Mouse (Mus musculus) liver, adult 2 months (tissue): ENCODE data around the gene Hmgxb4. TPM values are rescaled to one million over a fixed set of nuclear protein-coding genes. Genes with fewer than 3 reads are reported as not detected.
"Not testable (repeated sequence)": the region's sequence is repeated elsewhere in the genome, so short reads cannot be mapped to it uniquely, and the experiment has no call there.

Experiments
- DNase-seq: peaks from one replicate; pipeline ENCODE4 v3.0.0-alpha.2; 2011; ENCODE audit warnings: low read depth, low spot score; ENCODE audit errors: extremely low read depth
- H3K27ac ChIP-seq: fragments of 200-500 bp; replicated peaks from 2 replicates; pipeline ENCODE4 v1.5.1; 2012; ENCODE audit warnings: low read depth, mild to moderate bottlenecking, control low read depth, inconsistent platforms, low read length; ENCODE audit not compliant: insufficient read depth
- H3K27me3 ChIP-seq: fragments of 200-500 bp; 2 replicates; pipeline ENCODE4 v1.6.1; 2012; ENCODE audit warnings: mild to moderate bottlenecking, moderate library complexity, low read length, inconsistent platforms; ENCODE audit not compliant: control insufficient read depth, insufficient read depth
- H3K36me3 ChIP-seq: fragments of 200-500 bp; 2 replicates; pipeline ENCODE4 v1.6.1; 2012; ENCODE audit warnings: low read length, inconsistent platforms; ENCODE audit not compliant: control insufficient read depth, insufficient read depth
- H3K4me1 ChIP-seq: fragments of 200-500 bp; 2 replicates; pipeline ENCODE4 v1.6.1; 2011; ENCODE audit warnings: low read length; ENCODE audit not compliant: control insufficient read depth, insufficient read depth
- H3K4me3 ChIP-seq: fragments of 200-500 bp; 2 replicates; pipeline ENCODE4 v1.5.1; 2011; ENCODE audit warnings: low read depth, mild to moderate bottlenecking, control low read depth, low read length, moderate library complexity; ENCODE audit not compliant: insufficient read depth
- H3K79me2 ChIP-seq: fragments of 200-500 bp; 2 replicates; pipeline ENCODE4 v1.6.1; 2012; ENCODE audit warnings: inconsistent platforms, mild to moderate bottlenecking, low read length, moderate library complexity; ENCODE audit not compliant: control insufficient read depth, insufficient read depth
- H3K9ac ChIP-seq: fragments of 200-500 bp; 2 replicates; pipeline ENCODE4 v1.6.1; 2012; ENCODE audit warnings: low read depth, mild to moderate bottlenecking, control low read depth, inconsistent platforms, low read length
- CTCF ChIP-seq: fragments of 200-500 bp; IDR thresholded peaks from 2 replicates; pipeline ENCODE4 v1.5.1; 2011; ENCODE audit warnings: low read depth, low read length, control low read depth
- POLR2A ChIP-seq: fragments of 200-500 bp; IDR thresholded peaks from 2 replicates; pipeline ENCODE4 v1.6.1; 2011; ENCODE audit warnings: low read length, control low read depth; ENCODE audit not compliant: insufficient read depth; ENCODE audit errors: extremely low read depth
- WGBS: fragments of 180-500 bp; shearing (Covaris S2); methylation state at CpG from one replicate; pipeline ENCODE4 v1.1.7; 2018; 5-methylcytosine and 5-hydroxymethylcytosine counted together
- polyA plus RNA-seq: library from polyadenylated mRNA; depleted of rRNA; stranded (reverse); fragments of >200 nt; gene quantifications from 2 replicates; pipeline ENCODE4 v1.2.3, GENCODE M21; 2012; rRNA removed
- total RNA-seq: library from RNA; depleted of rRNA; stranded (reverse); fragments of >200 nt; gene quantifications from 2 replicates; pipeline ENCODE4 v1.2.3, GENCODE M21; 2014; rRNA removed

The Hmgxb4 gene
- total RNA-seq (8.8 and 9.4 TPM in 2 replicates), polyA plus RNA-seq (3.1 and 4.5 TPM in 2 replicates)

- DNase-seq = no peak
- Histone ChIP-seq H3K4me1 (peaks cover 4% of the 10 kb centered on the region; the same call in 1 of the 2 replicates), H3K4me3 (peak within 1 kb of the TSS; percentile 76), H3K36me3 (no peaks in the 10 kb centered on the region), H3K27me3 (no peaks in the 10 kb centered on the region), H3K27ac (no peak within 1 kb of the TSS), H3K9ac (peak within 1 kb of the TSS; percentile 84), H3K79me2 (no peaks in the 10 kb centered on the region)
- TF ChIP-seq POLR2A = no peak
- TF ChIP-seq CTCF = no peak
- 14% methylated on average over 8 of the region's 8 CpGs for WGBS
These were observed at the start of gene Hmgxb4 for GRCm38 (mm10) chr8:74993081-74993474. Gene Hmgxb4, plus strand, starts transcription at chr8:74993356.

- no peak for DNase-seq
- no peak overlapping the region for H3K9ac ChIP-seq
- no peak overlapping the region for H3K27ac ChIP-seq
- TF ChIP-seq POLR2A (no peak), CTCF (no peak)
- no peaks in the 10 kb centered on the region for H3K27me3 ChIP-seq
- H3K36me3 ChIP-seq = no peaks in the 10 kb centered on the region
- H3K4me3 ChIP-seq = no peak overlapping the region
- H3K79me2 ChIP-seq = no peaks in the 10 kb centered on the region
- H3K4me1 ChIP-seq = no peaks in the 10 kb centered on the region
- WGBS = 96% methylated on average over 1 of the region's 1 CpGs
These were observed 43.7 kb upstream of the Hmgxb4 start for GRCm38 (mm10) chr8:74949445-74949844.

- Histone ChIP-seq H3K36me3 (no peaks in the 10 kb centered on the region), H3K4me1 (no peaks in the 10 kb centered on the region), H3K9ac (no peak overlapping the region), H3K27ac (no peak overlapping the region), H3K79me2 (no peaks in the 10 kb centered on the region), H3K4me3 (no peak overlapping the region), H3K27me3 (no peaks in the 10 kb centered on the region)
- 80% methylated on average over 5 of the region's 5 CpGs for WGBS
- TF ChIP-seq CTCF (no peak), POLR2A (no peak)
- no peak for DNase-seq
These were observed 29.2 kb upstream of the Hmgxb4 start for GRCm38 (mm10) chr8:74963983-74964382.

- H3K9ac ChIP-seq = not testable (repeated sequence)
- WGBS = 93% methylated on average over 3 of the region's 3 CpGs
These were observed 22.9 kb upstream of the Hmgxb4 start for GRCm38 (mm10) chr8:74970286-74970685.

GRCm38 (mm10) chr8:74971636-74972035 lies 21.5 kb upstream of the Hmgxb4 start:
- Histone ChIP-seq H3K36me3 (no peaks in the 10 kb centered on the region), H3K27ac (no peak overlapping the region), H3K4me1 (no peaks in the 10 kb centered on the region), H3K79me2 (no peaks in the 10 kb centered on the region), H3K27me3 (no peaks in the 10 kb centered on the region), H3K9ac (no peak overlapping the region), H3K4me3 (no peak overlapping the region)
- no peak for TF ChIP-seq POLR2A
- TF ChIP-seq CTCF = no peak
- DNase-seq = no peak
- WGBS = 73% methylated on average over 4 of the region's 4 CpGs

More at GRCm38 (mm10) chr8:74970286-74970685, 22.9 kb upstream of the Hmgxb4 start:
- not testable (repeated sequence) for H3K36me3 ChIP-seq, H3K4me1 ChIP-seq, H3K27me3 ChIP-seq, H3K79me2 ChIP-seq, H3K27ac ChIP-seq, DNase-seq, H3K4me3 ChIP-seq

GRCm38 (mm10) chr8:74972322-74972883 lies 20.8 kb upstream of the Hmgxb4 start:
- no peaks in the 10 kb centered on the region for H3K4me1 ChIP-seq
- TF ChIP-seq CTCF (no peak), POLR2A (no peak)
- 76% methylated on average over 7 of the region's 7 CpGs for WGBS
- no peak for DNase-seq
- H3K4me3 ChIP-seq = no peak overlapping the region
- no peaks in the 10 kb centered on the region for H3K36me3 ChIP-seq
- H3K9ac ChIP-seq = no peak overlapping the region
- no peak overlapping the region for H3K27ac ChIP-seq
- no peaks in the 10 kb centered on the region for H3K79me2 ChIP-seq
- H3K27me3 ChIP-seq = no peaks in the 10 kb centered on the region
